8 mouse cellular contexts compared by ENCODE assay signal in the genomic region with DNA sequence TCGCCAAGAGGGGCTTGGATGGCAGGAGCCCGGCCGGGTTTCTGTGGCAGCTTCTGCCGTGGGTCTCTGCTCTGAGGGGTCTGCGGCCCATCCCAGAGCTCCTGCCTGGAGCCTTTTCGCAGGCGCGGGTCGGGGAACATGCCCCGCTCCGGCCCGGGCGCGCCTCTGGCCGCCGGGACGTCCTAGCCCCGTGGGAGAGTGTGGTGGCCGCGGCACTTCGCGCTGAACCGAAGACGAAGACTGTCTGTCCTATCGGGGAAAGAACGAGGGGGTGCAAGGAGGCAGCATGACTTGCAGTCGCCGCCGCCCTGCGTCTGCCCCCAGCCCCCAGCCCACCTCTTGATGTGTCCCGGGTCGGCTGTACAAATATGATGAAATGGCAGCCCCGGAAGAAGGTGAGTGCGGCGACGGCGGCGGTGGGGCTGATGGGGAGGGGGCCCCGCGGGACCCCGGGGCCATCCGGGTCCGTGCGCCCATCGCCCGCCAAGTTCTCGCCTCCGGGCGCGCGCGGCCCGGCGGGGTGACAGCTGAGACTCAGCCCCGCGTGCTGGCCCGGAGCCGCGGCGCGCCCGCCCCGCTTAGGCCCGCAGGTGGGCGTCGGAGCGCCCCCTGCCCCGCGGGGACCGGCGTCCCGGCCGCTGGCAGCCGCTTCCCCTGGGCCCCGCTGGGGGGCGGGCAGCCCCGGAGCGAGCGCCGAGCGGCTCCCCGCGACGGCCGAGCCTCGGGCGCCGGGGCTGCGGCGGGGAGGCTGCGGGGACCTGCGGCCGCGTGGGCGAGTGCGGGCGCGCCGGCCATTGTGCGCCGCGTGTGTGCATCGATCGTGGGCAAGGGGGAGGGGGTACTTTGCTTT.
DNase-seq lines count a peak whose midpoint lies in the region; ATAC-seq and TF ChIP-seq lines count a peak whose summit lies in the region.

No protein-coding gene starts in this region.

- TF ChIP-seq CTCF in liver, adult 2 months (IDR thresholded peaks at IDR 0.05; ENCODE audit: low read depth, low read length): peak; percentile 11; the same call in 1 of the 2 replicates
- no peak for TF ChIP-seq CTCF in midbrain, postnatal 0 days (IDR thresholded peaks at IDR 0.05)

- peak overlapping the region; percentile 63 for H3K9ac ChIP-seq in liver, adult 2 months (ENCODE audit: low read depth, low read length)
- peak overlapping the region; percentile 91 for H3K9ac ChIP-seq in midbrain, postnatal 0 days (replicated peaks; ENCODE audit: low read length, poor library complexity, severe bottlenecking)
- H3K9ac ChIP-seq in stomach, embryonic 16.5 days (ENCODE audit: low read length): peak overlapping the region; percentile 90

- peak overlapping the region; percentile 84 for H3K4me3 ChIP-seq in liver, adult 2 months (ENCODE audit: insufficient read depth, low read depth, low read length)
- peak overlapping the region; percentile 85 for H3K4me3 ChIP-seq in midbrain, postnatal 0 days (ENCODE audit: low read depth, low read length)
- H3K4me3 ChIP-seq in stomach, embryonic 16.5 days (replicated peaks; ENCODE audit: low read length): peak overlapping the region; percentile 79

- H3K4me1 ChIP-seq in liver, adult 2 months (ENCODE audit: control insufficient read depth, insufficient read depth, low read length): no peaks in the 10 kb centered on the region
- H3K4me1 ChIP-seq in midbrain, postnatal 0 days (ENCODE audit: insufficient read depth, low read length): peaks cover 8% of the 10 kb centered on the region; the same call in 1 of the 2 replicates
- peaks cover 11% of the 10 kb centered on the region for H3K4me1 ChIP-seq in stomach, embryonic 16.5 days (ENCODE audit: control insufficient read depth, insufficient read depth, low read length)

- WGBS in liver, adult 2 months: 1% methylated on average over 101 of the region's 104 CpGs
- WGBS in midbrain, postnatal 0 days: under 1% methylated on average over 82 of the region's 104 CpGs
- WGBS in stomach, embryonic 16.5 days: under 1% methylated on average over 94 of the region's 104 CpGs

- peak; percentile 17 to 24 for DNase-seq in layer of hippocampus, postnatal 14 days (ENCODE audit: low spot score in 2 of 2)
- no peak for DNase-seq in layer of hippocampus, adult 18-20 months (ENCODE audit: low spot score in 2 of 2)
- DNase-seq in cerebellum, postnatal 14 days: peak; percentile 51 to 53
- peak; percentile 38 for DNase-seq in gastrocnemius, postnatal 14 days
- DNase-seq in induced T-regulatory cell, adult 2 months (ENCODE audit: low read depth): peak; percentile 35
- no peak for DNase-seq in liver, adult 2 months (ENCODE audit: extremely low read depth, low read depth, low spot score)
- peak; percentile 40 for DNase-seq in midbrain, postnatal 0 days (ENCODE audit: low spot score)

- peak; percentile 41; the same call in 1 of the 2 replicates for ATAC-seq in midbrain, postnatal 0 days (ENCODE audit: low FRiP score)
- ATAC-seq in stomach, embryonic 16.5 days (ENCODE audit: insufficient read depth, low FRiP score): peak; percentile 54; the same call in 1 of the 2 replicates

- intact Hi-C loops in gastrocnemius, postnatal 14 days (cut with DNase I; ENCODE audit: low total_unique reads): loop anchor here (10.0 kb wide), 1 partner anchor 216 kb away; no protein-coding TSS in a partner anchor

- peak overlapping the region; percentile 46 for H3K27ac ChIP-seq in liver, adult 2 months (replicated peaks; ENCODE audit: insufficient read depth, low read depth, low read length)
- peak overlapping the region; percentile 85 for H3K27ac ChIP-seq in midbrain, postnatal 0 days (ENCODE audit: low read depth, low read length)
- peak overlapping the region; percentile 96 for H3K27ac ChIP-seq in stomach, embryonic 16.5 days (ENCODE audit: low read length)

- H3K4me2 ChIP-seq in midbrain, postnatal 0 days (ENCODE audit: low read depth, low read length, poor library complexity, severe bottlenecking): peak overlapping the region; percentile 79
- peak overlapping the region; percentile 87 for H3K4me2 ChIP-seq in stomach, embryonic 16.5 days (ENCODE audit: low read depth, low read length)

- H3K9me3 ChIP-seq in midbrain, postnatal 0 days (ENCODE audit: low read length): no peaks in the 10 kb centered on the region
- H3K9me3 ChIP-seq in stomach, embryonic 16.5 days (replicated peaks; ENCODE audit: control insufficient read depth, low read length): 0 out of 2 replicates have a peak, but pooled peaks cover 4% of the 10 kb centered on the region

- no peak for TF ChIP-seq POLR2A in liver, adult 2 months (IDR thresholded peaks at IDR 0.05; ENCODE audit: extremely low read depth, insufficient read depth, low read length)

- H3K79me2 ChIP-seq in liver, adult 2 months (ENCODE audit: control insufficient read depth, insufficient read depth, low read length): no peaks in the 10 kb centered on the region

- H3K27me3 ChIP-seq in liver, adult 2 months (ENCODE audit: control insufficient read depth, insufficient read depth, low read length): peaks cover 4% of the 10 kb centered on the region
- no peaks in the 10 kb centered on the region for H3K27me3 ChIP-seq in midbrain, postnatal 0 days (ENCODE audit: insufficient read depth, low read length)
- no peaks in the 10 kb centered on the region; the same call in 1 of the 2 replicates for H3K27me3 ChIP-seq in stomach, embryonic 16.5 days (ENCODE audit: control insufficient read depth, insufficient read depth, low read length)

- no peaks in the 10 kb centered on the region for H3K36me3 ChIP-seq in liver, adult 2 months (ENCODE audit: control insufficient read depth, insufficient read depth, low read length)
- H3K36me3 ChIP-seq in midbrain, postnatal 0 days (ENCODE audit: insufficient read depth, low read length): no peaks in the 10 kb centered on the region
- H3K36me3 ChIP-seq in stomach, embryonic 16.5 days (ENCODE audit: control insufficient read depth, insufficient read depth, low read length): no peaks in the 10 kb centered on the region

Comparison
In these comparisons a context has a peak if more than half of its experiments do, and no peak if none do; other contexts are left out.
1. DNase-seq: peak in layer of hippocampus, postnatal 14 days (2 of 2), cerebellum, postnatal 14 days (2 of 2), gastrocnemius, postnatal 14 days (single experiment), induced T-regulatory cell, adult 2 months (single experiment) and midbrain, postnatal 0 days (single experiment); none in layer of hippocampus, adult 18-20 months (0 of 2) and liver, adult 2 months (single experiment).
2. H3K27ac ChIP-seq: peak in every context shown above with its lines; median percentile 96 in stomach, embryonic 16.5 days; 85 in midbrain, postnatal 0 days; 46 in liver, adult 2 months.
3. Peak in every context shown above with its lines, with median percentiles within 50 percentile points of each other: H3K4me3 ChIP-seq and H3K9ac ChIP-seq.